Mouse (Mus musculus) myocyte (in vitro differentiated cells): ENCODE results near the gene Hnf4a.

Experiments used
- E2F4 ChIP-seq: IDR thresholded peaks from one replicate; pipeline ENCODE4 v1.6.1; 2011; ENCODE audit warnings: mild to moderate bottlenecking, control low read depth, moderate library complexity; ENCODE audit not compliant: insufficient read depth
- MYOD1 ChIP-seq, 3 experiments: IDR thresholded peaks; one replicate each; pipeline ENCODE4 v1.6.1; 2011; ENCODE audit warnings: control low read depth in 2 of 3, low read depth in 2 of 3, mild to moderate bottlenecking in 2 of 3, moderate library complexity in 1 of 3; ENCODE audit not compliant: insufficient read length in 2 of 3, control insufficient read depth in 1 of 3
- MYOG ChIP-seq, 3 experiments: IDR thresholded peaks; one replicate each; pipeline ENCODE4 v1.6.1; 2011; ENCODE audit warnings: control low read depth in 2 of 3, low read depth in 2 of 3, mild to moderate bottlenecking in 2 of 3; ENCODE audit not compliant: insufficient read length in 2 of 3, control insufficient read depth in 1 of 3, insufficient read depth in 1 of 3
- POLR2A ChIP-seq: IDR thresholded peaks from one replicate; pipeline ENCODE4 v1.6.1; 2011; ENCODE audit warnings: low read depth, mild to moderate bottlenecking, control low read depth, moderate library complexity; ENCODE audit not compliant: insufficient read length
- POLR2AphosphoS2 ChIP-seq: IDR thresholded peaks from one replicate; pipeline ENCODE4 v1.6.1; 2011; ENCODE audit warnings: low read depth, control low read depth; ENCODE audit not compliant: insufficient read length
- REST ChIP-seq: IDR thresholded peaks from one replicate; pipeline ENCODE4 v1.6.1; 2011; ENCODE audit warnings: mild to moderate bottlenecking, control low read depth, moderate library complexity; ENCODE audit not compliant: insufficient read depth, insufficient read length
- TCF12 ChIP-seq: IDR thresholded peaks from one replicate; pipeline ENCODE4 v1.6.1; 2011; ENCODE audit warnings: mild to moderate bottlenecking, control low read depth; ENCODE audit not compliant: poor library complexity, insufficient read depth, severe bottlenecking
- USF1 ChIP-seq: IDR thresholded peaks from one replicate; pipeline ENCODE4 v1.6.1; 2011; ENCODE audit warnings: low read depth, mild to moderate bottlenecking, control low read depth, moderate library complexity

GRCm38 (mm10) chr2:163467585-163467984, 39.0 kb upstream of the Hnf4a start:
- TF ChIP-seq POLR2A (no peak), E2F4 (no peak), MYOD1 (IDR thresholded peaks at IDR 0.05; ENCODE audit: control insufficient read depth in 1 of 3, insufficient read length in 2 of 3, low read depth in 2 of 3) (no peak), USF1 (no peak), TCF12 (no peak), MYOG (IDR thresholded peaks at IDR 0.05; ENCODE audit: control insufficient read depth in 1 of 3, insufficient read depth in 1 of 3, insufficient read length in 2 of 3, low read depth in 2 of 3) (no peak), POLR2AphosphoS2 (no peak), REST (no peak)
